Mouse (Mus musculus) forebrain, embryonic 13.5 days (tissue): Measurements from ENCODE around the gene Rap1gap2. TPM values are rescaled to one million over a fixed set of nuclear protein-coding genes. Genes with fewer than 3 reads are reported as not detected.

Experiments
- ATAC-seq: fragments of 200-750 bp; cut with Nextera tagmentation; 2 replicates; pipeline ENCODE4 v1.8.0; 2017
- H3K27ac ChIP-seq: fragments of 300-500 bp; sonication (generic); 2 replicates; pipeline ENCODE4 v1.5.1; 2015; ENCODE audit warnings: inconsistent platforms, mild to moderate bottlenecking, moderate library complexity
- H3K27me3 ChIP-seq: fragments of 300-500 bp; sonication (generic); 2 replicates; pipeline ENCODE4 v1.6.1; 2015; ENCODE audit warnings: mild to moderate bottlenecking, inconsistent platforms
- H3K36me3 ChIP-seq: fragments of 300-500 bp; sonication (generic); 2 replicates; pipeline ENCODE4 v1.6.1; 2015; ENCODE audit warnings: mild to moderate bottlenecking, inconsistent platforms; ENCODE audit not compliant: poor library complexity, severe bottlenecking
- H3K4me1 ChIP-seq: fragments of 300-500 bp; sonication (generic); 2 replicates; pipeline ENCODE4 v1.6.1; 2015; ENCODE audit warnings: inconsistent platforms
- H3K4me2 ChIP-seq: fragments of 300-500 bp; sonication (generic); 2 replicates; pipeline ENCODE4 v1.6.1; 2015; ENCODE audit warnings: inconsistent platforms, mild to moderate bottlenecking, moderate library complexity
- H3K4me3 ChIP-seq: fragments of 300-500 bp; sonication (generic); 2 replicates; pipeline ENCODE4 v1.5.1; 2015; ENCODE audit warnings: mild to moderate bottlenecking, inconsistent platforms
- H3K9ac ChIP-seq: fragments of 300-500 bp; sonication (generic); 2 replicates; pipeline ENCODE4 v1.6.1; 2015; ENCODE audit warnings: mild to moderate bottlenecking, inconsistent platforms
- H3K9me3 ChIP-seq: fragments of 300-500 bp; sonication (generic); replicated peaks from 2 replicates; pipeline ENCODE4 v1.6.1; 2016; ENCODE audit warnings: inconsistent platforms
- WGBS: fragments of 180-500 bp; shearing (Covaris S2); methylation state at CpG from one replicate; pipeline ENCODE4 v1.1.7; 2015; 5-methylcytosine and 5-hydroxymethylcytosine counted together
- polyA plus RNA-seq: library from polyadenylated mRNA; unstranded; fragments of >200 nt; fragmentation: Nextera tagmentation; extraction: Ambion mirVana; gene quantifications from 2 replicates; pipeline ENCODE4 v1.2.1, GENCODE M21; 2015

Gene Rap1gap2
- polyA plus RNA-seq, 1 experiment from 2014 or later: 4.0 TPM

- H3K9ac ChIP-seq: no peak overlapping the region
- no peak overlapping the region for H3K4me2 ChIP-seq
- H3K27me3 ChIP-seq: no peaks in the 10 kb centered on the region
- H3K27ac ChIP-seq: no peak overlapping the region
- ATAC-seq: no peak
- WGBS: 87% methylated on average over 7 of the region's 7 CpGs
- H3K4me1 ChIP-seq: no peaks in the 10 kb centered on the region
- no peaks in the 10 kb centered on the region for H3K36me3 ChIP-seq
- no peak overlapping the region for H3K4me3 ChIP-seq
- H3K9me3 ChIP-seq: no peaks in the 10 kb centered on the region
These were observed 125.1 kb downstream of the Rap1gap2 start for GRCm38 (mm10) chr11:74485435-74486217.

- Histone ChIP-seq H3K4me1 (0 out of 2 replicates have a peak, but pooled peaks cover 6% of the 10 kb centered on the region), H3K36me3 (no peaks in the 10 kb centered on the region)
- WGBS: 89% methylated on average over 5 of the region's 5 CpGs
These were observed 126.8 kb downstream of the Rap1gap2 start for GRCm38 (mm10) chr11:74483871-74484270.

DNA sequence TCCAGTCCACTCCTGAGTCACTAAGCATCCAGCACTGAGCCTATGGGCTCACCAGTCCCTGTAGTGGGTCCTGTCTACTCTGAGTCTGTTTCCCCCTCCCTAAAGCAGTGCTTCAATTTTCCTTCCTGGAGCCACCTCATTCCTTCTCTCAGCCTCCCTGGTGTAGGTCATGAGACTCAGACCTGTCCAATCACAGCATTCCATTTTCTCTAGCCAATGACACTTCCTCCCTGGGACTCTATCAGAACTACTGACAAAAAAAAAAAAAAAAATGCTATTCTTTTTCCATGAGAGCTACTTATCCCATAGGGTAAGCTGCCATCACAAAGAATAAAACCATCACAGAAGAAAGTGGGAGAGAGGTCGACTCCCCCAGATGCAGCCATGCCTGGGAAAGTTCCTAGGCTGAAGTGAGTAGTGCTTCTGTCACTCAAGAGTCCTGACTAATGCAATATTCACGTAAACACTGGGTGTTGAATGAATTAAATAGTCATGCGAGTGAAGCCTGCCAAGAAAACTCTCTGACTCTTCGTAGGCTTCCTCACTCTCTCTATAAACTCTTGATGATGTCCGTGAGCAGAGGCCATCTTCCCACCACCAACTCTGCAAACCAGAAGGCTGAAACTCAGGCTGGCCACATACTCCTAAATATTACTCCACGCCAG is 127.4 kb downstream of the Rap1gap2 start:
- Histone ChIP-seq H3K4me2 (no peak overlapping the region), H3K27ac (no peak overlapping the region), H3K9me3 (no peaks in the 10 kb centered on the region), H3K27me3 (no peaks in the 10 kb centered on the region), H3K36me3 (no peaks in the 10 kb centered on the region), H3K4me3 (no peak overlapping the region), H3K9ac (no peak overlapping the region), H3K4me1 (0 out of 2 replicates have a peak, but pooled peaks cover 6% of the 10 kb centered on the region)
- ATAC-seq: no peak
- WGBS: 77% methylated on average over 6 of the region's 6 CpGs

More at GRCm38 (mm10) chr11:74483871-74484270, 126.8 kb downstream of the Rap1gap2 start:
- no peaks in the 10 kb centered on the region for H3K27me3 ChIP-seq
- H3K9ac ChIP-seq: no peak overlapping the region
- no peak overlapping the region for H3K4me3 ChIP-seq
- no peak for ATAC-seq
- H3K4me2 ChIP-seq: no peak overlapping the region
- no peak overlapping the region for H3K27ac ChIP-seq
- no peaks in the 10 kb centered on the region for H3K9me3 ChIP-seq

GRCm38 (mm10) chr11:74481797-74482196 is 128.9 kb downstream of the Rap1gap2 start:
- Histone ChIP-seq H3K36me3 (no peaks in the 10 kb centered on the region), H3K9ac (no peak overlapping the region), H3K27me3 (no peaks in the 10 kb centered on the region), H3K9me3 (no peaks in the 10 kb centered on the region), H3K4me1 (0 out of 2 replicates have a peak, but pooled peaks cover 6% of the 10 kb centered on the region), H3K4me3 (no peak overlapping the region), H3K4me2 (no peak overlapping the region), H3K27ac (no peak overlapping the region)
- ATAC-seq: no peak
- 77% methylated on average over 5 of the region's 5 CpGs for WGBS

DNA sequence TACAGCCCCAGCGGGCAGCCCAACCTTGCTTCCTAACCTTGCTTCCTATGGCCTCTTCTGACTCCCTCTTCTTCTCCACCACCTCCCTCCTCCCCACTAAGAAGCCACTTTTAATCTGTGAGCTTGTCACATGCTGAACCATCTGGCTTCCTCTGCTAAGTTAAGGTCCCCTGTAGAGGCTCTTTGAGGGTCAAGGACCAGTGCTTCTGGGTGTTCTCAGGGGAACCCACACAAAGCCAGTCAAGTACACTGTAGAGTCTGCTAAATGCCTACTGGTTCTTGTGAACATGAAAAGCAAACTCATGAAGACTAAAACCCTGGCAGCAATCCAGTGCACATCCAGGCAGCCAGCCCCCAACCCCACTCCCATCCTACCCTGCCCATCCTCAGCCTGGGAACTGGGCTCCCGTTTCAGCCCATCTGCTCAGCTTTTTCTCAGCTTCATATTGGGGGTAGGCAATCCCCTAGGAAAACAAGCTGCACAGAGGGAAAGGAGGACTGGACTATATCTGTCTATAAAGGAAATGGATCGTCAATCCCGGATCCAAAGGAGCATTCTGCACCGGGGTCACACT is 130.9 kb downstream of the Rap1gap2 start:
- Histone ChIP-seq H3K4me1 (0 out of 2 replicates have a peak, but pooled peaks cover 6% of the 10 kb centered on the region), H3K9me3 (no peaks in the 10 kb centered on the region), H3K9ac (no peak overlapping the region), H3K36me3 (no peaks in the 10 kb centered on the region), H3K27ac (peak overlapping the region; percentile 35; the same call in 1 of the 2 replicates), H3K27me3 (no peaks in the 10 kb centered on the region), H3K4me3 (no peak overlapping the region), H3K4me2 (no peak overlapping the region)
- 84% methylated on average over 5 of the region's 5 CpGs for WGBS
- ATAC-seq: 0 out of 2 replicates have a peak, but pooled peaks have one; percentile 30

- Histone ChIP-seq H3K4me2 (no peak overlapping the region), H3K27ac (no peak overlapping the region), H3K4me3 (no peak overlapping the region), H3K27me3 (no peaks in the 10 kb centered on the region), H3K9me3 (no peaks in the 10 kb centered on the region), H3K4me1 (0 out of 2 replicates have a peak, but pooled peaks cover 6% of the 10 kb centered on the region), H3K9ac (no peak overlapping the region), H3K36me3 (no peaks in the 10 kb centered on the region)
- WGBS: 74% methylated on average over 2 of the region's 2 CpGs
- no peak for ATAC-seq
These were observed 131.8 kb downstream of the Rap1gap2 start for GRCm38 (mm10) chr11:74478877-74479276.

- no peaks in the 10 kb centered on the region for H3K9me3 ChIP-seq
- no peaks in the 10 kb centered on the region for H3K36me3 ChIP-seq
- H3K4me1 ChIP-seq: peaks cover 10% of the 10 kb centered on the region
- H3K27me3 ChIP-seq: no peaks in the 10 kb centered on the region
- 83% methylated on average over 10 of the region's 10 CpGs for WGBS
- no peak overlapping the region for H3K4me2 ChIP-seq
- H3K27ac ChIP-seq: no peak overlapping the region
- H3K4me3 ChIP-seq: no peak overlapping the region
- no peak for ATAC-seq
- no peak overlapping the region for H3K9ac ChIP-seq
These were observed 138.0 kb downstream of the Rap1gap2 start for GRCm38 (mm10) chr11:74472671-74473070.

DNA sequence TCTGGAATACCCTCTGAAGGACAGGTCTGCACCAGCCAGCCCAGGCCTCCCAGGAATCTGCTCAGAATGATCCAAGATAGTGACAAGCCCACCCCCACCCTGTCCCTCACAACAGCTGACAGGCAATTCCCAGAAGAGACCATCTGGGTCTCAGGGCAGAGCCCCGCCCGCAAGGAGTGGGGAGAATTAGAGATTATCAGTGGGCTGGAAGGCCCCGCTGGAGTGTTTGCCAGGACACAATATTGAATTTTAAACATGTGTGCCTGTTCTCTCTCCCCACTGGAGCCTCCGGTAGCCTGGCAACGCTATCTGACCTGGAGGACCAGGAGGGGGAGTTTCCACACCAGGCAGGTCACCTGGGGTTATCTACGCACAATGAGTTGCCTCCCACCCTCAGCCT is 142.5 kb downstream of the Rap1gap2 start:
- no peak overlapping the region for H3K4me2 ChIP-seq
- no peak overlapping the region for H3K4me3 ChIP-seq
- H3K9me3 ChIP-seq: no peaks in the 10 kb centered on the region
- H3K9ac ChIP-seq: no peak overlapping the region
- ATAC-seq: 0 out of 2 replicates have a peak, but pooled peaks have one; percentile 55
- WGBS: 49% methylated on average over 6 of the region's 6 CpGs
- peak overlapping the region; percentile 51; the same call in 1 of the 2 replicates for H3K27ac ChIP-seq
- H3K27me3 ChIP-seq: no peaks in the 10 kb centered on the region
- H3K4me1 ChIP-seq: peaks cover 12% of the 10 kb centered on the region
- no peaks in the 10 kb centered on the region for H3K36me3 ChIP-seq

GRCm38 (mm10) chr11:74465712-74466111 is 145.0 kb downstream of the Rap1gap2 start:
- no peaks in the 10 kb centered on the region for H3K27me3 ChIP-seq
- no peak overlapping the region for H3K9ac ChIP-seq
- H3K4me3 ChIP-seq: no peak overlapping the region
- WGBS: 44% methylated on average over 7 of the region's 7 CpGs
- no peaks in the 10 kb centered on the region for H3K36me3 ChIP-seq
- H3K4me1 ChIP-seq: peaks cover 12% of the 10 kb centered on the region
- H3K9me3 ChIP-seq: no peaks in the 10 kb centered on the region
- H3K4me2 ChIP-seq: no peak overlapping the region
- no peak for ATAC-seq
- no peak overlapping the region for H3K27ac ChIP-seq

DNA sequence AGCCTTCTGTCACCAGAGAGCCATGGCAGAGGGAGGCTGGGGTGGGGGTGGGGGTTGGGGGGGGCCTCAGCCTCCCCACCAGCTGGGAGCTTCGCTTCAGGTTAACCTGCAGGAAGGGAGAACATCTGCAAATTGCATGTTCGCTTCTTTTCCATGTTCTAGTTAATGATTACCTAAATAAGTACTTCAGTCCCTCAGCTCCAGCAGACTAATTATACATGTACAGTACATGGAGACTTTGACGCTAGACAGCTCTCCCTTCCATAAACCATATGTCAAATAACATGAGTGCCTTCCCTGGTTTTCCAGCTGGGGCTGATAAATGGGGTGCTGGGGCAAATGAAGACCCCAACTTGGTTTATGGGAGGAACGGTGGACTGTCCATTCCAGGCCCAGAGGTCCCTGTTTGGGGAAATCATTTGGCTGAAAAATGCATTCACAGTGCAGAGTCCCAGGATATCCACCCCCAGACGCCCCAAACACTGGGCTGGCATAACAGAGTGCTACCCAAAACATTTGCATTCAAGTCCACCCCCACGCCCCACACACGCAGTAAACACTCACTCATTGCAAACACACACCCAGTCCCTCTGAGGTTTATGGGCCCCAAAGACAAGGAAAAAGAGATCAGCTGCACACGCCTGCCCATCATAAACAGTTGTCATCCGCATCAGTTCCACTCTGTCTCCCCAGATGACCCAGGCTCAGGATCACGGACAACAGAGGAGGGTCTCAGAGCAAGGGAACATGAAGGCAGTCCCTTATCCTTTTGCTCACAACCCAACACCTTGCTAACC is 146.3 kb downstream of the Rap1gap2 start:
- Histone ChIP-seq H3K27me3 (no peaks in the 10 kb centered on the region), H3K9ac (no peak overlapping the region), H3K27ac (no peak overlapping the region), H3K4me3 (no peak overlapping the region), H3K9me3 (no peaks in the 10 kb centered on the region), H3K36me3 (no peaks in the 10 kb centered on the region), H3K4me2 (no peak overlapping the region), H3K4me1 (peaks cover 12% of the 10 kb centered on the region)
- 83% methylated on average over 10 of the region's 10 CpGs for WGBS
- no peak for ATAC-seq

- Histone ChIP-seq H3K4me2 (no peak overlapping the region), H3K27me3 (no peaks in the 10 kb centered on the region), H3K9ac (no peak overlapping the region), H3K9me3 (no peaks in the 10 kb centered on the region), H3K36me3 (no peaks in the 10 kb centered on the region), H3K27ac (no peak overlapping the region), H3K4me3 (no peak overlapping the region), H3K4me1 (peaks cover 1% of the 10 kb centered on the region; the same call in 1 of the 2 replicates)
- no peak for ATAC-seq
- 64% methylated on average over 2 of the region's 2 CpGs for WGBS
These were observed 148.1 kb downstream of the Rap1gap2 start for GRCm38 (mm10) chr11:74462651-74463050.
